9 mouse cellular contexts compared by ENCODE assay signal in genomic region chr17:45318211-45319076, GRCm38 (mm10).
DNase-seq lines count a peak whose midpoint lies in the region; ATAC-seq and TF ChIP-seq lines count a peak whose summit lies in the region.
"Had no signal": no experiment of that assay in that cellular context is flagged by ENCODE, and none has a peak within 500 bp of the region (broad histone marks: within the 10 kb centered on the region; RNA-seq: fewer than 3 reads in every experiment).

No protein-coding gene starts in this region.

- H3K9ac ChIP-seq in lung, postnatal 0 days (replicated peaks; ENCODE audit: low read depth), result no peak overlapping the region
- no peak overlapping the region for H3K9ac ChIP-seq in limb, embryonic 14.5 days (ENCODE audit: low read depth, low read length, severe bottlenecking)
- H3K9ac ChIP-seq in stomach, postnatal 0 days (ENCODE audit: low read length), result no peak overlapping the region

- no peaks in the 10 kb centered on the region for H3K9me3 ChIP-seq in lung, postnatal 0 days (ENCODE audit: low read length)
- H3K9me3 ChIP-seq in limb, embryonic 14.5 days (ENCODE audit: control insufficient read depth, low read length), result no peaks in the 10 kb centered on the region
- H3K9me3 ChIP-seq in stomach, postnatal 0 days (ENCODE audit: control insufficient read depth, low read length), result peaks cover 6% of the 10 kb centered on the region; the same call in 1 of the 2 replicates

- TF ChIP-seq CTCF in lung, postnatal 0 days (IDR thresholded peaks at IDR 0.05), result no peak
- no peak for TF ChIP-seq CTCF in stomach, postnatal 0 days (IDR thresholded peaks at IDR 0.05; ENCODE audit: low read depth)

- WGBS in lung, postnatal 0 days, result 58% methylated on average over 25 of the region's 25 CpGs
- 11% methylated on average over 25 of the region's 25 CpGs for whole genome bisulfite sequencing in limb, embryonic 14.5 days
- 46% methylated on average over 25 of the region's 25 CpGs for WGBS in stomach, postnatal 0 days

- H3K4me2 ChIP-seq in lung, postnatal 0 days (replicated peaks; ENCODE audit: low read depth, low read length), result no peak overlapping the region
- H3K4me2 ChIP-seq in limb, embryonic 14.5 days (replicated peaks; ENCODE audit: low read depth, low read length, severe bottlenecking), result peak overlapping the region; percentile 42
- no peak overlapping the region for H3K4me2 ChIP-seq in stomach, postnatal 0 days (replicated peaks; ENCODE audit: low read depth)
- H3K4me2 ChIP-seq: midbrain, embryonic 11.5 days had no signal

- DNase-seq in lung, postnatal 0 days (ENCODE audit: low spot score), result peak; percentile 27
- DNase-seq in lung, postnatal 25 days (ENCODE audit: low spot score), result no peak
- peak; percentile 32 for DNase-seq in kidney, adult 18-20 months
- DNase-seq in limb, embryonic 14.5 days (ENCODE audit: low spot score), result peak; percentile 66
- DNase-seq in stomach, postnatal 0 days (ENCODE audit: low spot score), result no peak
- no peak for DNase-seq in thymus, postnatal 14 days
- DNase-seq in cerebellum, adult 8-10 months, result no peak
- DNase-seq in Muller cell, postnatal 12 days (ENCODE audit: inconsistent ontology term), result no peak

- no peak overlapping the region for H3K4me3 ChIP-seq in lung, postnatal 0 days (ENCODE audit: low read depth, low read length)
- peak overlapping the region; percentile 16; the same call in 1 of the 2 replicates for H3K4me3 ChIP-seq in limb, embryonic 14.5 days (replicated peaks; ENCODE audit: low read length)
- no peak overlapping the region for H3K4me3 ChIP-seq in stomach, postnatal 0 days (ENCODE audit: low read depth, low read length)

- ATAC-seq in lung, postnatal 0 days, result peak; percentile 21; the same call in 1 of the 2 replicates
- ATAC-seq in limb, embryonic 14.5 days (ENCODE audit: low FRiP score, low read depth), result peak; percentile 75; the same call in 1 of the 2 replicates
- peak; percentile 63; the same call in 1 of the 2 replicates for ATAC-seq in stomach, postnatal 0 days (ENCODE audit: low FRiP score, low TSS enrichment)

- no peak for TF ChIP-seq POLR2A in limb, embryonic 14.5 days (IDR thresholded peaks at IDR 0.05; ENCODE audit: borderline replicate concordance, extremely low read depth, insufficient read depth, insufficient read length)

- TF ChIP-seq EP300 in lung, postnatal 0 days (IDR thresholded peaks at IDR 0.05), result no peak
- TF ChIP-seq EP300 in stomach, postnatal 0 days (optimal IDR thresholded peaks at IDR 0.05), result no peak

- H3K36me3 ChIP-seq in lung, postnatal 0 days (ENCODE audit: insufficient read depth, low read length), result no peaks in the 10 kb centered on the region
- H3K36me3 ChIP-seq in limb, embryonic 14.5 days (ENCODE audit: control insufficient read depth, insufficient read depth, low read length), result no peaks in the 10 kb centered on the region
- H3K36me3 ChIP-seq in stomach, postnatal 0 days (ENCODE audit: control insufficient read depth, insufficient read depth, low read length), result no peaks in the 10 kb centered on the region

- no peaks in the 10 kb centered on the region for H3K27me3 ChIP-seq in lung, postnatal 0 days (replicated peaks; ENCODE audit: insufficient read depth, low read length)
- H3K27me3 ChIP-seq in limb, embryonic 14.5 days (ENCODE audit: control insufficient read depth, insufficient read depth, low read length), result peaks cover 64% of the 10 kb centered on the region
- H3K27me3 ChIP-seq in stomach, postnatal 0 days (ENCODE audit: control insufficient read depth, insufficient read depth, low read length), result no peaks in the 10 kb centered on the region

- H3K27ac ChIP-seq in lung, postnatal 0 days (ENCODE audit: low read length), result no peak overlapping the region
- peak overlapping the region; percentile 26; the same call in 1 of the 2 replicates for H3K27ac ChIP-seq in limb, embryonic 14.5 days (replicated peaks; ENCODE audit: low read depth, low read length)
- H3K27ac ChIP-seq in stomach, postnatal 0 days (replicated peaks), result no peak overlapping the region

- no peaks in the 10 kb centered on the region for H3K4me1 ChIP-seq in lung, postnatal 0 days (ENCODE audit: insufficient read depth, low read depth, low read length)
- peaks cover 28% of the 10 kb centered on the region for H3K4me1 ChIP-seq in limb, embryonic 14.5 days (ENCODE audit: control insufficient read depth, insufficient read depth, low read length)
- no peaks in the 10 kb centered on the region; the same call in 1 of the 2 replicates for H3K4me1 ChIP-seq in stomach, postnatal 0 days (replicated peaks; ENCODE audit: control insufficient read depth, insufficient read depth)

Comparison
In these comparisons a context has a peak if more than half of its experiments do, and no peak if none do; other contexts are left out.
1. DNase-seq: peak in lung, postnatal 0 days (single experiment), kidney, adult 18-20 months (single experiment) and limb, embryonic 14.5 days (single experiment); none in lung, postnatal 25 days (single experiment), stomach, postnatal 0 days (single experiment), thymus, postnatal 14 days (single experiment), cerebellum, adult 8-10 months (single experiment) and Muller cell, postnatal 12 days (single experiment).
2. ATAC-seq: peak in every context shown above with its lines; median percentile 75 in limb, embryonic 14.5 days; 63 in stomach, postnatal 0 days; 21 in lung, postnatal 0 days.